Mouse (Mus musculus) cerebellum, adult 11 months (tissue): Measurements from ENCODE around the gene Pacrg.
A peak's percentile ranks its signal among the peaks of the same experiment; 100 is the strongest.

Experiments
- DNase-seq: peaks from one replicate; pipeline ENCODE4 v3.0.0; 2022

Gene Pacrg

DNA sequence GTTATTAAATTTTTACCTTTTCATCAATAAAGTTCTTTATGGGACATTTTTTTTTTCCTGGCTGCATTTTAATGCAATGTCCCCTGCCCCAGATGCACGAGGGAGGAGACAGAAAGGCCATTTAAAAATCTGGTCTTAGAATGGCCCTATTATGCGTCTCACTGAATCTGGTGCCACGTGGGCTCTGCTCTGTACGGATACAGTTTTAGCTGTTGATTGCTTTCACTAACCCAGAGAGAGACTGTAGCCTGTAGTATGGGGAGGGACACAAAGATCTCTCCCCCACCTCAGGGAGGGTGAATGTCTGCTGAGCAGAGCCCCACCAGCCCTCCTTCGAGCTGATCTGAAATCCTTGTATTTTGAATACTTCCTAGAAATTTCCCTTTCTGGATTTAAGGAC lies 441.2 kb downstream of the Pacrg start:
- no peak for DNase-seq

DNA sequence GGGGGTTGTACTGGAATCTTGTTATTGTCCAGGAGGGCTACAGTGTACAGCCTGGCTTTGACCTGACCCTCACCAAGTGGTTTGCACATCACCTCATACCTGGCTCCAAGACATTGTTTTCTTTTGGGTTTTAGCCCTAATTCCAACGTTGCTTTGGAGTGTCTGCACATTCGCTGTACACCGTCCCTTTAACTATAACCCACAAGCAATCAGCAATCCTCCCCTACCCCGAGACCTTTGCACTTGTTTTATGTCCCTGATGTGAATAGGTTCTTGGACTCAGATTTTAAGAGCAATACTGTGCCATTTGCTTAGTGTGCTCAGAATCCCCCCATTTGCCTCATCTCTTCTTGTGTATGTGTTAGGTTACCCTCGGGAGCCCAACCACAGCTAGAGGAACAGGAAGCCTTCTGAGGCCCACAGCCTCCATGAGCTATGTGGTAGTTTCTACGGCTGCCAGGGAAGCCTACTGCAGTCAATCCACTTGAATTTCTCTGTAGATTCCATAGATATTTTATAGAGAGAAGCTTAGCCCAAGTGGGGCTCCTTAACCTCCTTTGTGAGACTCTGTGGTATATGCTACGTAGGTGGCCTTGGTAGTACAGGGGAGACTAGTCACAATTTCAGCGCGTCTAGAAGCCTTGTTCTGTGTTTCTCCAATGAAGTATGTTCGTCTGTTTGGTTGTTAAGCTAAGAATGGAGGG lies 442.0 kb downstream of the Pacrg start:
- DNase-seq: no peak

DNA sequence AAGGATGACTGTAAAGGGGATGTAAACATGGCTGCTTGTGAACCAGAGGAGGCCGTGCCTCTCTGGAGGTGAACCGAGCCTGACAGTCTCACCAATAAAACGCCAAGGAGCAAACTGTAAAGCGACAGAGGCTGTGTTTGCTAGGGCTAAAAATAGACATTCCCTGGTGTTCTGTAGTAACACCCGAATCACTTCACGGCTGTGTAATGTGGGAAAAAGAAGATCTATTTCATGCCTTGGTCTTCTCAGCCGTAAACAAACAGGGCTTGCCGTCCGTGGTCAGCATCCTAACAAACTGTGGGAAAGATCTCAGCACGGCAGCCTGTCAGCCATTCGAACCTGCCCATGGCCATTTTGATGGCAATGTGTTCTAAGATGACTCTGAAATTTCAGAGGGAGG lies 442.8 kb downstream of the Pacrg start:
- DNase-seq: no peak

DNA sequence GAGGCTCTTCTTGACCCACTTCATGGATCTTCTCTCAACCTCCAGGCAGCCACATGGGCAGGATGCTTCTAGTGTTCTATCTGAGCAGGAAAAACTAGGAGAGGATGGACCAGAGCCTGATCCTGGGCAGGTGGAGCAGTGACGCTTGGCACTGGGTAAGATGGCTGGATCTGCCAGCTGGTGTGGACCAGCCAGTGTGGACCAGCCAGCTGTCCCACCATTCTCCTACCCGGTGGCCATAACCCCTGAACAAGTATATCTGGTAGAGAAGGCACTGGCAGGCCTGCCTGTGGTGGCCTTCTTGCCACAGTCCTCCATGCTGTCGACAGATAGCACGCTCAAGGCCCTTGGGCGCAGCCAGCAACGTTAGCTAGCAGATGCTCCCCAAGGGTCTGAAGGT lies 443.2 kb downstream of the Pacrg start:
- DNase-seq: no peak

DNA sequence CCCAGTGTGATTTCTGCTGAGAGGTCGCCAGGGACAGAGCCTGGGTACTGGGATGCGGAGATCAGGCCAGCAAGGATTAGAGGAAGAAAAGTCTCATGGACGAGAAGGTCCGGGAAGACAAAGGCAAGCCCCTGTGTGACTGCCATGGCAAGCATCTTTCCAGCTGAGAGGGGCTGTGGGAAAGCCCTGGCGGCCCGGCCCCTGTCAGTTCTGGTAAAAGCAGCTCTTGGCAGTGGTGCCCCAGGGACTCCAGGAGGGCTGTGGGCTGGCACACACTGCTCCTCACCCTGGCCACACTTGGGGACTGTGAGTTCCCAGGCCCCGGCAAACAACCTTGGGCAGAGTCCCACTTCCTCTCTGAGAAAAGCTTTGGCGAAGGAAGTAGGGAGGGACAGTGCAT lies 445.3 kb downstream of the Pacrg start:
- DNase-seq: peak; percentile 24

DNA sequence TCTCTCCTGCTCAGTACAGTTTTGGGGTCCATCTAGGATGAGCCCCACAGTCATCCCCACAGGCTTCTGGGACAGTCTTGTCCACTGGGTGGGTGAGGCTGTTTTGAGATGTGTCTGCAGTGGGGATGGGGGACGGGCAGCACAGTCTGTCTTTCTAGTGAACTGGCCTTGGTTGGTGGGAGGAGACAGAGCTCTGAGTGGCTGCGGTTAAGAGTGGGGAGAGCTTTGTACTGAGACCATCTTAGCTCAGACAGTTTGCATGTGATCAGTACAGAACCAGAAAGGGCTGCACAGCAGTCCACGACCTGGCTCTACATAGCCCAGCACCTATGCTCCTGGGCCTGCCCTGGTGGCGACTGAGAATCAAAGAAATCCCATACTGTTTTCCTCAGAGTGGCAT lies 446.3 kb downstream of the Pacrg start:
- no peak for DNase-seq

DNA sequence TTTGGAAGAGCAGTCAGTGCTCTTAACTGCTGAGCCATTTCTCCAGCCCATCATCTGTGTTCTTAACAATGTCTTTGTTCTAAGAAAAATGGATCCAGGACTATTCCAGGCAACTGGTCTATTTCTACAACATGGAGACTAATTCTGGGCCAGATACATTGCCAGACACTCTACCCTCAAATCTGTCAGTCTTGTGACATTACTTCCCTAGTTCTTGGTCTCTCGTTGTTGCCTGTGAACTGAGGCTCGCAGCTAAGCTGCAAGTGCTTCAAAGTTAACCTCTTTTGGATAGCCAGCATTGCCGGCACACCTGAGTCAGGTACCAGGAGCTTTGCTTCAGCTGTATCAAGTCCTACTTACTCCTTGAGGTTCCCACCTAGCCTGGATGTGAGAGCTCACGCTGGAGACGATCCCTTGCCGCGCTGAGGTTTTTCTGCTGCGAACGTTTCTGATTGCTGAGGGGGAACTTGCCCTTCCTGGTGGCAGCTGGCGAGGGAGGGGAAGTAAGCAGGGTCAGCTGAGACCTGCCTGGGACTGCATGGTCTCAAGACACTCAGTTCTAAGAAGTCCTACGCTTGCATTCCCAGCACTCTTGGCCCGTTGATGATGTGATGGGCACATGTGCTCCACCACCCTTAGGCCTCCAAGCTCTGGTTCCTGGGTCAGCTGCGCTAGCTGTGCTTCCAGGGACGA lies 447.6 kb downstream of the Pacrg start:
- DNase-seq: no peak

DNA sequence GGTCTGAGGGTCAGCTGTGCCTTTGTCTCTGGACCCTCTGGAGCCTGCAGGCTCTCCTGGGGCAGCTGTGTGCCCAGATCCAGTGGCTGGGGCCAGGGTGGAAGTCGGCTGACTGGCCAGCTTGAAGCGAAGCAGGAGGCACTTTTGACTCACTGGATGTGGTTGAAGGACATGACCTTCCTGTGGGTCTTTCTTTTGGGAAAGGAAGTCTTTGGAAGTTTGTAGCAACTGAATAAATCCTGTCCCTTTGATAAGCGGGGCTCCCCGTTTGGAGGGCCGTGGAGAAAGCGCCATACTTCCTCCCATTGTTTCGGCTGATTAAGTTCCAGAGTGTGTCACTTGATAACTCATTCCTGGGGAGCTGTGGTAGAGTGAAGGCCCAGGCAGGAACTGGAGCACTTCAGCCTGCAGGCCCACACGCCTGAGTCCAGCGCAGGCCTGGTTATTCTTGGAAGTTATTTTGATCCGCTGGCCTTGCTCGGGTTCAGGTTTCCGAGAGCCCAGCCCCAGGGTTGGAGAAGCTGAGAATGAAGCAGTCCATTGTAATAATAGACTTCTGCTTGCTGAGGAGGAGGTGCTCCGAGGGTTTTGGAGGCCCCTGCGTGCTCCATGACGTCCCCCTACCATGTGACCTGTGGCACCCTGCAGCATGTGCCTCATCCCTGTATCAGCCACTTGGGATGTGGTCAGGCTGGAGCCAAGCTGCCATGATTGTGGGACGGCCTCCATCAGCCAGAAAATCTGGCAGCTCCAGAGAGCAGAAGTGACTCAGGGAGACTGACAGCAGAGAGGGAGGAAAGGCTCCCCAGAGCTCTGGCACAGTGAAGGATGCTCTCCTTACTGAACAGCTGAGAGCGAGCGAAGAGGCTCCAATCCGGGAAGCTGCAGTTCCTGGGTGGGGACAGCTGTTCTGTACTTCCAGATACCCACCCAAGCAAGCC lies 449.6 kb downstream of the Pacrg start:
- peak; percentile 26 for DNase-seq

DNA sequence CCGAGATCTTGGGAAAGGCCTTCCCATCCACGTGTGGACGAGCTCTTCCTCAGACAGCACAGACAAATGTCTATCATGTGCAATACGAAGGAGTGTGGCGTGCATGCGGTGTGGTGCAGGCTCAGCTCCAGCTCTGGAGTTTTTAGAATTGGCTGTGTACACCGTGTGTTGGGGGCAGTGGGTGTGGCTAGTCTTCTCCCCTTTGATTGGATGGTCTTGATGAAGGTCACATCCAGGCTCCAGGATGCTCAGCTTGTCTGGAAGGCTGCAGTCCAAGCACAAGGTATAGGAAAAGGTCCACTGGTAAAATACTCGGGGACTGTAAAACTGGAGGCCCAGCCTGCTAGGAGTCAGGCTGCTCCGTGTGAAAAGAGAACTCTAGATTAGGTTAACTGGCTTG lies 450.4 kb downstream of the Pacrg start:
- no peak for DNase-seq

DNA sequence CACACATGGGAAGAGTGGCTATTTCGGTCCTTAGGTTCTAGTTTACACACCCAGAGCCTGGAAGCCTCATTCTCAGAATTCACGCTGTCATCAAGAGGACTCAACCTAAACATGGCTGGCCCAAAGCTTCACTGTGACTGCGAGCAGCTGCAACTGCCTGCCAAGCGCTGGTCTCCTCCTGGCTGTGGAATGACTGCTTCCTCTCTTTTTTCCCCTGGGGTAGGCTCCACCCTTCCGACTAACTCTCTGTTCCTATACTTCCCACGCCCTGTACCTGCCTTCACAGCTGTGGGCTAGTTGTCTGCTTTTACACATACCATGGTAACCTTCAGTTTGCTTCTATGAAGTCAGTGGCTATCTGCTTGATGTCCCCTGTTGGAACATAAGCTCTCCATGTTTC lies 453.6 kb downstream of the Pacrg start:
- DNase-seq: no peak

DNA sequence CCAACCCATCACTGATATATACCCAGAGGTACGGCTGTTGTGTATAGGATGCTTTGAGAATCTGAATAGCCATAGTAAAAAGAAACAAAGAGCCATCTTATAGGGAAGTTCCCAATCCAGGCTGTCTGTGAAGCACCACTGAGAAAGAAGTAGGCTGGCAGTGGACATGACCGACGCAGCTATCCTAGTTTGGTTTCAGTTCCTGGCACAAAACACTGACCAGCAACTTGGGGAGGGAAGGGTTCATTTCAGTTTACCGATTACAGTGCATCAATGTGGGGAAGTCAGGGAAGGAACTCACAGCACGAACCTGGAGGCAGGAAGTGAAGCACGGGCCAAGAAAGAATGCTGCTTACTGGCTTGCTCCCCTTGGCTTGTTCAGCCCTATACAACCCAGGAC lies 456.7 kb downstream of the Pacrg start:
- no peak for DNase-seq

DNA sequence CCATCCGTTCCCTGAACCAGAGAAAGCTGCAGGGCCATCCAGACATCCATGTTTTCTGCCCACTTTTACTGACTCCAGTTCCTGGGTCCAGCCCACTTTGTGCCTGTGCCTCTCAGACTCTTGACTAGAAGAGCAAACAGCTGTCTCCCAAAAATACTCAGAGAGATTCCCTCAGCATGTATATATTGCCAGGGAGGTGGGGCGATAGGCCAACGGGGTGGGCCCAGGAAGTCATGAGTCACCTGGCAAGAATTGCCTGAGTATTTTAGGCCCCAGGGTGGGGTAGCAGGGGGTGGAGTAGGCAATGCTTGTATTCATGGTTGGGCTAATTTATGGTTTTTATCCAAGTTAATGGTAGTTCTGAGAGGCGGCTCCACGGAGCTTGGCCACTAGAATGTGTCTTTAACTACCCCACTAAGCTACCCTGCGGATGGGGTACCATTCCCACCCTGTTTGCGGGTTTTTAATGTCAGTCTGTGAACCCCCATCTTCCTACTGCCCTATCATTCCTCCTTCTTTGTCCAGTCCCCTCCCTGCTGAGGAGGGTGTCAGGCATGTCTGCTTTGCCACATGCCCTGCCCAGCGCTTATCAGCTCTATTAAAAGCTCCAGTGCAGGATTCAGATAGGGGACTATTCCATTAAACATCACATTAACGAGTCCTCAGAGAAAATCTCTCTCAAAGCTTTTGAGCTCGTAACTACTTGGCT lies 461.5 kb downstream of the Pacrg start:
- DNase-seq: no peak

DNA sequence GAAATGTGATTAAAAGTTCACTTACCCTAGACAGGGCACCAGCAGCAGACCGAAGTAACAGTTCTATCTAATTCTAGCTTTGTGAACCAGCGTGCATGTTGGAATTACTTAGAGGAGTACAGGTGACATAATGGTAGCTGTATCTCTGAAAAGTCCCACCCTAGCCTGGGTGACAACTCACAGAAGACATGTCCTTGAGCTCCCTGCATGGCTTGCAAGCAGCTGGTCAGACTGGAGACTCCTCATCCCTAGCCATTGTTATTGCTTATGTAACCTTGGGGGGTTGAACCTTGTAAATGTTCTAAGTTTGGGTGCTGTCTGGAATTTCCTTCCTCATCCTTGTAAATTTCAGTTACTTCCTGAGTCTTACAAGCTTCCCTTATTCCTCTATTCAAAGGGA lies 462.5 kb downstream of the Pacrg start:
- no peak for DNase-seq

DNA sequence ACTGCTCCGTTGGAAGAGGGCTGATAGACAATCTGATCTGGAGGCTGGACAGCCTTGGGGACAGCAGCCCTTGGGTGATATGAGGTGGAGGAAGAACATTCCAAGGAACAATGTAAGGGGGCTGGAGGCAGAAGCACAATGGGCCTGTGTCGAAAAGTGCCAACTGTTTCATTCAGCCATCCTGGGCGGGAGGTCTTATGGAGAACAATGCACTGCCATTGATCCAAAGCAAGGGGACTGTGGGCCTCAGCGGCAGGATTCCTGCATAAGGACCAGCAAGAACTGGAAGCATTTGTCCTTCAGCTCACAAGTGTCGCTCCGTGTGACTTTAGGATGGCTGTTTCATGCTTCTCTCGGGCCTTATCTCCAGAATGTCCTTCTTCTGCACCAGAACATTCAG lies 465.8 kb downstream of the Pacrg start:
- DNase-seq: no peak

DNA sequence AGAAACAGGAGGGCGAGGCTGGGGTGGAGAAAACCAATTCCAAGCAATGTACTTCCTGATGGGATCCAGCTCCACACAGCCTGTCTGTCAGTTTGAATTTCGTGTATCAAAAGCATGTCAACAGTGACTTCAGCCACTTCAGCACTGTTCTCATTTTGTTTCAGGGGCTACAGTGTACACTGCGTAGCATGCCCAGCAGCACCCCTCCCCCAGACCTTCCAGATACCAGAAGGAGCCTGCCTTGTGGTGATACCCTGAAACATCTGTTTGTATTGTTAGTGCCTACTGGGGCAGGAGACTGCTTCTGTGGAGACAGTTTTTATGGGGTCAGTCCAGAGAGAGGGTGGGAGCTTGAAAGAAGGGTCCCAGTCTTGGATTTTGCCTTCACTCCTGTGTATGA lies 466.4 kb downstream of the Pacrg start:
- DNase-seq: no peak

DNA sequence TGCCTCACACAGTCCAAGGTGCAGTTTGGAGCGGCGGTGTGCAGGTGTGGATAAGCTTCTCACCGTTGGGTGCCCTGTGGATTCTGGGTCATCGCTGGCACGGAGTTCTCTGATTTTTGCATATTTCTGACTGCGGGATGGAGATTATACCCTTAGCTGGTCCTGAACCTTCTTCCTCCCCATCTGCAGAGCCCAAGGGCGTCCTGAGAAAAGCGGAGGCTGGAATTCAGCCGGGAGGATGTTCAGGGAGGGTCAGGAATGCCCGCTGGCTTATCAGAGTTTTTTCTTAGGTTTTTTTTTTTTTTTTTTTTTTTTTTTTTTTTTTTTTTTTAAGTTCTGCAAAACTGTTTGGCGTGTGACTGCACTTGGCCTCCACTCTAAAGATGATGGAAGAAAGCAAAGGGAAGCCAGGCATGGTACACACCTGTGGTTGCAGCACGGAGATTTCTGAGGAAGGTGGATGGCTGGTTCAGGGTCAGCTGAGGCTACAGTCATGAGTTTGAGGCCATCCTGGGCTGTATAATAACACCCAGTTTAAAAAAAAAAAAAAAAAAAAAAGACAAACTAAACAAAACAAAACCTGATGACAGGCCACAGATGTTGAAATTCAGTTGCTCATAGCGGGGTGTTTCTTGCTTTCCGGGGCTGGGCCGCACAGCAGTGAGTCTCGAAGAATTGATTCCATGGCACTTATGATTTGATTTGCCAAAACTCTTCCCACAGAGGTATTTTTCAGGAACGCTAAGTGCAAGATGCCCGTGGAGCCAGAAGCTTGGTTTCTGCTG lies 467.9 kb downstream of the Pacrg start:
- DNase-seq: no peak

DNA sequence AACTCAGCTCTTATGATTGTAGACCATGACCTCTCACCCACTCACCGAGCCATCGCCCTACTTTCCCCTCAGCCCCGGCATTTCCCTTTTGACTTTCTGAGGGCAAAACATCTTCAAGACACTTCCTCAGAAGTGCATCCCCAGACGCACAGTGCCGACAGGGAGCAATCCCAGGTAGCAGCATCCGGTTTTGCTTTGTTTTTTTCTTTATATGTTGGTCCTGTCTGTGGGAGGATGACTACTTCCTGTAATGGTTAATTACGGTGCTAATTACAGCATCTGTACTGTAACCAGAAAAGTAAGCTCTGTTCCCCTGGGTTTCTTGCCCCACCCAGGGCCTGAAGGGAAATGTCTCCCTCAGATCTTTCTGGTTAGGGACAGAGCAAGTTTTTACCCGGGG lies 468.6 kb downstream of the Pacrg start:
- no peak for DNase-seq

DNA sequence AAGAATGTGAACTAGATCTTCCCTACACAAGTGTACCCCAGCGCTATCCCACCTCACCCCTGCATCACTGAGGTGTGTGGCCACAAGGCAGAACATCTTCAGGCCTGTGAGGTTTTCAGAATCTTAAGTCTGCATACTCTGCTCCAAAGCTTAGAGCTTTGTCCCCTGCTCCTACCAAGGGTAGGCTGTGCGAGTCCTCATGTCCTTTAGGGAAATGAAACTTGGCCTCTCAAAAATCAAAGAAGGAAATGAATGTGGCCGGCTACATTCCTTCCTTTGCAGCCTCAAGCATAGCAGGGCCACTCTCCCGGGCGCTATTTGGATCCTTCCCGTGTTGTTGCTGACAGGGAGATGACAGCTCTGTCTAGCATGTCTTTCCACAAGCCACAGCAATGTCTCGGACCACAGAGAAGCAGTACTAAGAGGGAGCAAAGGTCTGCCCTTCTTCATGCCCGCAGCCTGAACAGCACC lies 469.4 kb downstream of the Pacrg start:
- no peak for DNase-seq

DNA sequence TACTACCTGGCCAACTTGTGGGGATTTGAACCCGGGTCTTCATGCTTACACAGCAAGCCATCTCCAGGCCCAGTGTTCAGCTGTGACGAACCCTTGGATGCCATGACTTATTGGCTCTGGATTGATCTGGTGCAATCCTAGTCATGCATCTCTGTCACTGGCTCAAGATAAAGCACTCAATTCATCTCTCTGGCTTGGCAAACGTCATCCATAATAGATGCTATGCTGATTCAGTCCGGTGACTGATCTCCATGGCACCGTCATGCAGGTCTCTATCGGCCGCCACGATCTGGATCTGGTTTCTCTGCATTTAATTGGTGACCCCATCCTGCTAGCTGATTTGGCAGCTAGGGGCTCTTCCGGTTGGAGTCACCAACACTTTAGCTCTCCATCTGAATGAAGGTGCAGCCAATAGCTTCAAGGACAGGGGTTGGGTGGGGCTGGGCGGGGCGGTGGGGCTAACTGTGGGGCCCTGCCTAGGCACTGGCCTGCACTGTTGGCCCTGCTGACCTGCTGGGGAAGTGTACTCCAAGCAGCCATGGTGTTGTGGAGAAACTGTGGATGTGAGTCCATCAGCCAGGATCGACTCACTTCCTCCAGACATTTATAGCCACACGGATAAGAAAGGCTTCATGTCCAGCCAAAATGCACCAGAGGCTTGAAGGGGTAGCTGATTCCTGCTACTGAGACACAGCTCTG lies 470.0 kb downstream of the Pacrg start:
- DNase-seq: no peak

DNA sequence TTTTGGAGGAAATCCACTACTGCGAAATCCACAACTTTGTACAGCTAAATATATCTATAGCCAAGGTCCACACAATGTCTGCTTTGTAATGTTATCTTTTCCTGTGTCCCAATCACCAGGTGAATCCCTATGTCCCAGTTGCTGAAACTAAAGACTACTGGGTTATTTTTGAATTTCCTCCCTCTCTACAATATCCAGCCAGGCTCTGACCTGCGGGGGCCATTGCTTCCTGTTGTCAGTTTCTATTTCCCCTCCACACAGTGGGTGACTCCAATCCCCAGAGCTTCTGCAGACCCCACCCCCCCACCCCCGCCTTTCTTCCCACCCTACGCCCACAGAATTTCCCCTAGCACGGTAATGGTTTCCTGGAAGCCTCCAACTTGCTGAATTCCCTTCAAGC lies 473.1 kb downstream of the Pacrg start:
- DNase-seq: no peak

DNA sequence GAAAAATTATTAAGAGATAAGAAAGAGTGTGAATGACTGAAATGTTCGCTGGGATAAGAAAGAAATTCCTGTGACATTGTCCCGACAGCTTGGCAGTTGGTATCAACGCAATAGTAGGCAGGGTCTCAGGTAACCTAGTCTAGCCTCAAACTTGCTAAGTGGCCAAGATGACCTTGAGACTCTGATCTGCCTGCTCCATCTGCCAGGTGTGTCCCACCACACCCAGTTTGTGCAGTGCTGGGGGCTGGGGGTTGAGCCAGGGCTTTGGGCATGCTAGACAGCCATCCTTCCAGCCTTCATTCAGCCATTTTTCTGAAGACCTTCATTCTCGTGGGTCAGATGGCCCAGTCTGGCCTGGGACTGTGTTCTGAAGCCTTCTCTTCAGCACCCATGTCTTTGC lies 473.5 kb downstream of the Pacrg start:
- DNase-seq: no peak
